ENCODE assay signal across 9 mouse cellular contexts in genomic region chr5:88928201-88928916, GRCm38 (mm10). TPM values are rescaled to one million over a fixed set of nuclear protein-coding genes. Genes with fewer than 3 reads are reported as not detected.
DNase-seq lines count a peak whose midpoint lies in the region; ATAC-seq and TF ChIP-seq lines count a peak whose summit lies in the region.
"Had no signal": no experiment of that assay in that cellular context is flagged by ENCODE, and none has a peak within 500 bp of the region (broad histone marks: within the 10 kb centered on the region; RNA-seq: fewer than 3 reads in every experiment).

No protein-coding gene starts in this region.

- no peaks in the 10 kb centered on the region for H3K36me3 ChIP-seq in heart, adult 2 months (ENCODE audit: control insufficient read depth, insufficient read depth, low read length)
- H3K36me3 ChIP-seq in ES-Bruce4 (ENCODE audit: control insufficient read depth, insufficient read depth, low read length, poor library complexity, severe bottlenecking) = no peaks in the 10 kb centered on the region
- no peaks in the 10 kb centered on the region for H3K36me3 ChIP-seq in heart, embryonic 14.5 days (ENCODE audit: control insufficient read depth, insufficient read depth, low read length)
- no peaks in the 10 kb centered on the region for H3K36me3 ChIP-seq in neural tube, embryonic 14.5 days (ENCODE audit: control insufficient read depth, insufficient read depth, low read length)
- H3K36me3 ChIP-seq: stomach, embryonic 15.5 days had no signal

- 21% methylated on average over 13 of the region's 13 CpGs for WGBS in heart, adult 2 months
- 31% methylated on average over 13 of the region's 13 CpGs for WGBS in heart, embryonic 14.5 days
- 57% methylated on average over 13 of the region's 13 CpGs for WGBS in neural tube, embryonic 14.5 days

- H3K4me3 ChIP-seq in heart, adult 2 months = 0 out of 2 replicates have a peak overlapping the region, but pooled peaks have one; percentile 14
- H3K4me3 ChIP-seq in ES-Bruce4 (ENCODE audit: low read depth, low read length) = no peak overlapping the region
- H3K4me3 ChIP-seq in heart, embryonic 14.5 days (ENCODE audit: control insufficient read depth in 1 of 2, insufficient read depth in 1 of 2, low read depth in 1 of 2, low read length in 2 of 2) = no peak overlapping the region
- no peak overlapping the region for H3K4me3 ChIP-seq in neural tube, embryonic 14.5 days (ENCODE audit: low read depth, low read length)
- H3K4me3 ChIP-seq: stomach, embryonic 15.5 days had no signal

- TF ChIP-seq EP300 in heart, adult 2 months (IDR thresholded peaks at IDR 0.05; ENCODE audit: insufficient read depth, low read depth, low read length) = peak; percentile 56; the same call in 1 of the 2 replicates
- no peak for TF ChIP-seq EP300 in ES-Bruce4 (IDR thresholded peaks at IDR 0.05; ENCODE audit: insufficient read depth, low read depth, low read length)

- no peaks in the 10 kb centered on the region for H3K79me2 ChIP-seq in heart, adult 2 months (replicated peaks; ENCODE audit: control insufficient read depth, insufficient read depth, low read length)

- intact Hi-C loops in heart, adult 2 months (cut with DNase I) = loop anchor here (2.0 to 5.0 kb wide), 2 partner anchors 209 to 292 kb away; no protein-coding TSS in a partner anchor

- no peak for TF ChIP-seq POLR2A in heart, adult 2 months (IDR thresholded peaks at IDR 0.05; ENCODE audit: insufficient read depth, low read depth, low read length)
- no peak for TF ChIP-seq POLR2A in ES-Bruce4 (IDR thresholded peaks at IDR 0.05; ENCODE audit: insufficient read depth, low read length)

- H3K9ac ChIP-seq in heart, adult 2 months (ENCODE audit: low read depth, low read length) = peak overlapping the region; percentile 11
- no peak overlapping the region for H3K9ac ChIP-seq in ES-Bruce4 (ENCODE audit: low read depth, poor library complexity, severe bottlenecking)
- peak overlapping the region; percentile 39 for H3K9ac ChIP-seq in heart, embryonic 14.5 days (ENCODE audit: low read length)
- H3K9ac ChIP-seq in neural tube, embryonic 14.5 days (replicated peaks; ENCODE audit: low read depth, low read length) = no peak overlapping the region
- H3K9ac ChIP-seq: stomach, embryonic 15.5 days had no signal

- H3K27me3 ChIP-seq in heart, adult 2 months (ENCODE audit: control insufficient read depth, insufficient read depth, low read length) = no peaks in the 10 kb centered on the region
- no peaks in the 10 kb centered on the region for H3K27me3 ChIP-seq in ES-Bruce4 (ENCODE audit: control insufficient read depth, insufficient read depth, low read length, poor library complexity, severe bottlenecking)
- H3K27me3 ChIP-seq in heart, embryonic 14.5 days (ENCODE audit: control insufficient read depth, insufficient read depth, low read length) = no peaks in the 10 kb centered on the region
- no peaks in the 10 kb centered on the region for H3K27me3 ChIP-seq in neural tube, embryonic 14.5 days (ENCODE audit: control insufficient read depth, insufficient read depth, low read length)
- H3K27me3 ChIP-seq: stomach, embryonic 15.5 days had no signal

- peak overlapping the region; percentile 67 for H3K4me2 ChIP-seq in heart, embryonic 14.5 days (ENCODE audit: low read length)
- H3K4me2 ChIP-seq in neural tube, embryonic 14.5 days (ENCODE audit: low read depth, low read length) = no peak overlapping the region
- H3K4me2 ChIP-seq: stomach, embryonic 15.5 days had no signal

- DNase-seq in heart, adult 2 months = peak; percentile 40 to 45
- DNase-seq in heart, adult 8-10 months (ENCODE audit: low spot score) = no peak
- DNase-seq in 3134 (ENCODE audit: extremely low read depth, insufficient read length, low spot score) = peak; percentile 23
- peak; percentile 46 to 50 for DNase-seq in layer of hippocampus, postnatal 10 days (ENCODE audit: low spot score in 2 of 2)
- DNase-seq in spleen, postnatal 14 days (ENCODE audit: low spot score in 2 of 2) = no peak

- ATAC-seq in heart, embryonic 14.5 days (ENCODE audit: insufficient number of reproducible peaks, insufficient read depth, low FRiP score, low read depth) = no peak
- peak; percentile 48; the same call in 1 of the 2 replicates for ATAC-seq in neural tube, embryonic 14.5 days (ENCODE audit: low read depth)

- peak overlapping the region; percentile 81 for H3K27ac ChIP-seq in heart, adult 2 months
- no peak overlapping the region for H3K27ac ChIP-seq in ES-Bruce4 (ENCODE audit: insufficient read depth, low read length)
- H3K27ac ChIP-seq in heart, embryonic 14.5 days (replicated peaks in 1 of 2; ENCODE audit: control insufficient read depth in 1 of 2, insufficient read depth in 1 of 2, low read depth in 2 of 2, low read length in 2 of 2) = peak overlapping the region; percentile 32 to 97
- no peak overlapping the region for H3K27ac ChIP-seq in neural tube, embryonic 14.5 days (ENCODE audit: low read depth, low read length)
- H3K27ac ChIP-seq: stomach, embryonic 15.5 days had no signal

- TF ChIP-seq CTCF in heart, adult 2 months (IDR thresholded peaks at IDR 0.05) = peak; percentile 84
- TF ChIP-seq CTCF in ES-Bruce4 (IDR thresholded peaks at IDR 0.05; ENCODE audit: low read depth, low read length) = peak; percentile 31

- peaks cover 7% of the 10 kb centered on the region; the same call in 1 of the 2 replicates for H3K4me1 ChIP-seq in heart, adult 2 months (ENCODE audit: control insufficient read depth, insufficient read depth, low read length)
- H3K4me1 ChIP-seq in ES-Bruce4 (ENCODE audit: control insufficient read depth, insufficient read depth, low read length) = no peaks in the 10 kb centered on the region
- H3K4me1 ChIP-seq in heart, embryonic 14.5 days (ENCODE audit: control insufficient read depth in 2 of 2, insufficient read depth in 2 of 2, low read length in 2 of 2) = peaks cover 30 to 48% of the 10 kb centered on the region in 2 experiments
- H3K4me1 ChIP-seq in neural tube, embryonic 14.5 days (ENCODE audit: control insufficient read depth, insufficient read depth, low read length) = 0 out of 2 replicates have a peak, but pooled peaks cover 2% of the 10 kb centered on the region

- no peaks in the 10 kb centered on the region for H3K9me3 ChIP-seq in ES-Bruce4 (replicated peaks; ENCODE audit: control insufficient read depth, insufficient read depth, low read length, poor library complexity, severe bottlenecking)
- no peaks in the 10 kb centered on the region for H3K9me3 ChIP-seq in heart, embryonic 14.5 days (ENCODE audit: control insufficient read depth, low read length)
- no peaks in the 10 kb centered on the region for H3K9me3 ChIP-seq in neural tube, embryonic 14.5 days (ENCODE audit: control insufficient read depth, low read length)
- H3K9me3 ChIP-seq: stomach, embryonic 15.5 days had no signal

RNA-seq across cellular contexts. Expression of gene Slc4a4, which starts 41.7 kb away (rescaled TPM):
- 10 to 100 TPM; 19.4 to 25.5 TPM for total RNA-seq in heart, adult 2 months (2021)
- 4.9 and 9.3 TPM in 2 replicates for polyA plus RNA-seq in heart, adult 2 months (2012; rRNA removed)
- 10 to 100 TPM; 34.4 to 37.7 (median 35.1) TPM for total RNA-seq in heart, adult 8-10 months (2022)
- polyA plus RNA-seq in ES-Bruce4 (2011; ENCODE audit: insufficient read depth, insufficient read length, low read depth, missing spikeins) = 8.3 and 8.5 TPM in 2 replicates
- polyA plus RNA-seq in heart, embryonic 14.5 days (2014; fragmentation: Nextera tagmentation; extraction: Ambion mirVana) = 7.0 and 7.3 TPM in 2 replicates
- total RNA-seq in layer of hippocampus, postnatal 10 days (2021) = 100 to 1,000 TPM; 123 to 128 TPM
- polyA plus RNA-seq in neural tube, embryonic 14.5 days (2014; fragmentation: Nextera tagmentation; extraction: Ambion mirVana) = 10.9 and 15.8 TPM in 2 replicates

Comparison
In these comparisons a context has a peak if more than half of its experiments do, and no peak if none do; other contexts are left out.
1. DNase-seq: peak in heart, adult 2 months (2 of 2), 3134 (single experiment) and layer of hippocampus, postnatal 10 days (2 of 2); none in heart, adult 8-10 months (single experiment) and spleen, postnatal 14 days (0 of 2).
2. H3K27ac ChIP-seq: peak in heart, adult 2 months (single experiment) and heart, embryonic 14.5 days (2 of 2); none in ES-Bruce4 (single experiment) and neural tube, embryonic 14.5 days (single experiment).
3. H3K9ac ChIP-seq: peak in heart, adult 2 months (single experiment) and heart, embryonic 14.5 days (single experiment); none in ES-Bruce4 (single experiment) and neural tube, embryonic 14.5 days (single experiment).